Mouse (Mus musculus): Measurements from ENCODE around the gene Atg7.
A peak's percentile ranks its signal among the peaks of the same experiment; 100 is the strongest.

Atg7 gene

GRCm38 (mm10) chr6:114860677-114861568 is 218.0 kb downstream of the Atg7 start:
- no peak for DNase-seq

GRCm38 (mm10) chr6:114861591-114861990 is 218.7 kb downstream of the Atg7 start:
- no peak for DNase-seq

DNA sequence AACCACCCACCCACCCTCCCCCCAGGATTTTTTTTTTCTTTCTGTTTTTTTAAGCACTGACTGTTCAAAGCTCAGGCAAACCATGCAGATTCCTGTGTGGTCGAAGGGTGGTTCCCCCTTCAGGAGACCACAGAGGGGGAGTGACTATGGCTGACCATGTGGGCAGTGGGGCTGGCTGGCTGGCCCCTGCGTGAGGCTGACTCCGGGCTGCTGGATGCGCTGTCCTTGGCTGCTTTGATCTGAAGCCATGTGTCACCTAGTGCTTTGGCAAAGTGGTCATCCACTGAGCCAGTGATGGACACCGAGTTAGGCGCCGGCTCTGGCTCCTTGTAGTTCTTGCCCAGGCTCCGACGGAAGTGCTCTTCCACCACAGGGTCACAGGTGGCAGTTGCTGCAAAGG is 219.1 kb downstream of the Atg7 start:
- DNase-seq: no peak

DNA sequence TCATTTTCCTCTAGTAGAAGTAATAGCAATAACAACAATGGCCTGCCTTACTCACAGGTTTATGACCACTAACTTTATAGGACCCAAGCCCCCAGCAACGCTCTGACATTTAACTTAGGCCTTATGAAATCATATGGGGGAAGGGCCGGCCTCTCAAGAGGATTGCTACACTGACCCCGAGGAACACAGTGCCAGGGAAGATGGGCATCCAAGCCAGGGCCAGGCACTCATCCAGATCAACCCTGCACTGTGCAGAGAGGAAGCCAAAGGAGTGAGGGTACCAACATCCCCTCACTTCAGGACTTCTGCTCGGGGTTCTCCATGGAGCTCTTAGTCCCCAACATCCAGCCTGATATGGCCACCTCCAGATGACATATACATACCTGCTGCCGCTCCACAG is 220.6 kb downstream of the Atg7 start:
- no peak for DNase-seq

- no peak for DNase-seq
These were observed 221.5 kb downstream of the Atg7 start for GRCm38 (mm10) chr6:114864421-114864820.

- no peak for DNase-seq
These were observed 223.2 kb downstream of the Atg7 start for GRCm38 (mm10) chr6:114866078-114866477.

GRCm38 (mm10) chr6:114866619-114867018 is 223.7 kb downstream of the Atg7 start:
- no peak for DNase-seq

DNA sequence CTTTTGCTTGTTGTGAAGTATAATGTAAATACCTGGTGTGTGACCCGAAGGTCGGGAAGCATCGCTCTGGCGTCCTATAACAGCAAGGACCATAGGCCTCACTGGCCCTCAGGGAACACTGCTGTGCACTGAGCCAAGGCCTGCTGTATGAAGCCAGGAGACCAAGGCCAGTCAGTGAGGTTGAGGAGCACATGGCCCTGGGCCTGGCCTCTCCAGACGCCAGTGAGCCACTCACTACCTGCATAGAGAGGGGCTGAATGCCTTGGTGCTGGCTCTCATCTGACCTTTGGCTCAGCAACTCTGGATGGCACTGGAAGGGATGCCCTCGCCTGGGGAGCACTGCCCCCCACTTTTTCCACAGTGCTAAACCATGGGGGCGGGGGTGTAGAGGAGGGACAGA is 225.8 kb downstream of the Atg7 start:
- DNase-seq: no peak

GRCm38 (mm10) chr6:114869501-114870076 is 226.7 kb downstream of the Atg7 start:
- DNase-seq: no peak

DNA sequence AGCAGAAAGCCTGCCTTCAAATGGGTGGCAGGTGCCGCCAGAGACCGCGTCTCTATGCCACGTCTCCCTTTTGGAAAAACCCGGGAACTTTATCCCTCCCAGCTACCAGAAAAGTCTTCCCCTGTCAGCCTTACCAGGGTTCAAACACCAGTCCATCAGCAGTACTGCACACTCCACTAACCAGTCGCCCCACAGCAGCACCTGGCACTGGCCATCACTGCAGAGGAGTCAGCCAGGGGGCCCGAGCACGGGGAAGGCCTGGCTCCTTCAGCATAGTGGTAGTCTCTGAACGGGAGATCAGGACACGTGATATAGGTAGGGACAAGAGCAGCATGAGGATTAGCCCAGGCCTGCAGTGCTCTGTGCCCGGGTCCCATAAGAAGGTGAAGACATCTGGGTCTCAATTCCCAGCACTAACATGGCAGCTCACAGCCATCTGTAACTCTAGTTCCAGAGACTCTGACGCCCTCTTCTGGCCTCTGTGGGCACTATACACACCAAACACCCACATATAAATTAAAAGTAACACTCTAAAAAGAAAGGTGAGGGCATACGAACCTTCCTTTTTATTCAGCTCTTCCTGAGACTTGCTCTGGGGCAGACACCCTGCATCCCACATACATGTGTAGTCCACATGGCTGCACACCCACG is 228.2 kb downstream of the Atg7 start:
- no peak for DNase-seq

- no peak for DNase-seq
These were observed 230.9 kb downstream of the Atg7 start for GRCm38 (mm10) chr6:114873808-114874137.

DNA sequence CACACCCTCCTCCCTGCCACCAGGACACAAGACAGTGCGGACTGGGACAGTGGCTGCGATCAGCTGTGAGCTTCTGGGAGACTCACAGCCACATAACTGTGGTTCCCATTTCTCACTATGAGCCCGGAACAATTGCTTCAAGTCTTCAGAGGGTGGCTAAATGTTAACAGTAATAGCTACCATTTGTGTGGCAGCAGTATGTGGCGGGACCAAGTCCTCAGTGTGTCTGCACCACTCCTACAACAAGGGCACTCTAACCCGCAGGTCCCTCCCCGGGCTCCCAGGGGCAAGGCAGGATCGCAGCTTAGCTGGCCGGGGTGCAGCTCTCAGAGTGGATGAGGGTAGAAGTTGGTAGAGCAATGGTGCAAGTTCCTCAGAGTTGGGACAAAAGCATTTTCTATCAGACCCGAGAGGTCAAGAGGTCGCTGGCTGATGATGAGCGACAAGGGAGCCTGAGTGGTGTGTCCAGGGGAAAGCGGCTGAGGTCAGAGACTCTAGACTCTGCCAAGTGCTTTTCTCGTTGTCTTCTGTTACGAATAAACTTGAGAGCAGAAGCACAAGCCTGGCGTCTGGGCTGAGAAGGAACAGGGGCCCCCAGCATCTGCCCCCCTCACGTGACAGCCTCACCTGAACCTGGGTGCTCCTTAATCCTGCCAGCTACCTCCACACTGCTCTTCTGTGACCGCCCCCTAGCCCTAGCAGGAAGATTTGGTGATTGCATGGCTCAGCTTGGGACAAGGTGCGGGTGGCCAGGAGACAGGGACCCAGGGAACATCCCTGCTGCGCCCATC is 231.4 kb downstream of the Atg7 start:
- DNase-seq: peak; percentile 26 to 44

- DNase-seq: peak; percentile 75 to 82
These were observed 232.2 kb downstream of the Atg7 start for GRCm38 (mm10) chr6:114875018-114875558.

DNA sequence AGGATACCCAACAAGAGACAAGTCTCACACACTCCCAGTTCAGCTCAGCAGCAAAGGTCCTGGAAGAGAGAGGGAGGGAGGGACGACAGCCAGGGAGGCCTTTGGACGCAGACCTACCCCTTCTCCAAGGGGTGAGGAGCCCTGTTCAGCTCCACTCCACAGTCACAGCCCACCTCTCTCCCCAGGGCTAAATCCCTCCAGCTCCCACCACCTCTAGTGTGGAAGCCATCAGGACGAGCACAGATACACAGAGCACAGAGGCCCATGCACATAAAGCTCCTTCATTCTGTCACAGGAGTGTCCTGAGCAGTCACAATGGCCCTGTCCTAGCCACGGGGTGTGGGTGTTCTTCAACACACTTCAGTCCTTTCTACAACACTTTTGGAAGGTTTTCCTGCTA is 233.1 kb downstream of the Atg7 start:
- DNase-seq: no peak

GRCm38 (mm10) chr6:114876546-114876945 is 233.6 kb downstream of the Atg7 start:
- no peak for DNase-seq

DNA sequence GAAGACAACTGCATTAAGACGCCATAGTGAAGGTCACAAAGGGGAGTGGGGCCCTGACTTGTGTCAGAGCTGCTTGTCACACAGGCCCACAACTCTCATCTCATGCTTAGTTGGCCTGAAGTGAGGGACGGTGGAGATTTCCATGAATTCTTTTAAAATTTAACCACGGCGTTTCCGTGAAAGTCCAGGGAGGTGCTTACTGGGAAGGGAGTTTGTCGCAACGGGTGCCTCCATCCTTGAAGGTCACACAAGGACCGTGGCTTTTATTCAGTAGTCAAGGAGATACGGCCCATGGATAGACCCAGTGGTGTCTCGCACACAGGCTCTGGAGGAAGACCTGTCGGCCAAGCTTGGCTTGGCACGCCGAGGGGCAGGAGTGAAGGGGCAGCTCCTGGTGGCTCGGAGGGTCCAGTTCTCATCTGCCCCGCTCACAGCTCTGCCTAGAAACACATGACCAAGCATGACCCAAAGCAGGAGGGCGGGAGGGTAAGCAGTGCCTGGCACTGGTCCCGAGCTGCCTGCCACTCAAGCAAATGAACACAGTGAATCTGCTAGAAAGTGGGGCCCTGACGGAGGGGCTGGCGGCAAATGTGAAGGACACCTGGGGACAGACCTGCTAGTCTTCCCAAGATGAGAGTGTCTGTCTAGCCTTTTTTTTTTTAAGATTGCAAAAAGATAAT is 236.1 kb downstream of the Atg7 start:
- DNase-seq: no peak

GRCm38 (mm10) chr6:114880798-114881197 is 237.9 kb downstream of the Atg7 start:
- no peak for DNase-seq

- no peak for DNase-seq
These were observed 239.3 kb downstream of the Atg7 start for GRCm38 (mm10) chr6:114882212-114882611.

- no peak for DNase-seq
These were observed 239.8 kb downstream of the Atg7 start for GRCm38 (mm10) chr6:114882675-114883074.

DNA sequence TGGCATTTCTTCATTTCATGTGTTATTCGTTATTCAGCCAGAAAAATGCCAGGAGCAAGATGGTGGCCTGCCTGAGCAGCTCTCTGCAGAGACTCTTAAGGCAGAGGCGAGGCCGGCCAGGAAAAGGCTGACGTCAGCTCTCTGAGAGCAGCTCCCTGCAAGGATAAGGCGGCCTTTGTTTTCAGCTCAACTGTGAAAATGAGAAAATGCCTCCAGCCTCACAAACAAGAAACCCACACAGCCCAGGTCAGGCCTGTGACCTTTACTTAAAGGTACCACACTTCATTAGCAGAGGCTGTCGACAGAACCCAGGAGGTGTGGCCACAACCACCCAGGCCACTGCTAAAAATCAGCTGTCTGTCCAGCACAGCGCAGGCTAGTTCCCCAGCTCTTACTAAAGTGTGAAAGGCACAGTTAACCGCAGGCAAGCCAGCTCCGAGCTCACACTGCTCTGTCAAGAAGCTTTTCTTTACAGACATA is 240.4 kb downstream of the Atg7 start:
- DNase-seq: no peak

GRCm38 (mm10) chr6:114885129-114885528 is 242.2 kb downstream of the Atg7 start:
- DNase-seq: no peak

GRCm38 (mm10) chr6:114886012-114886411 is 243.1 kb downstream of the Atg7 start:
- no peak for DNase-seq

Measured in thymus, adult 18-20 months (tissue).